Mouse (Mus musculus) myocyte (in vitro differentiated cells): ENCODE results near the gene Cartpt.

Source experiments
- CEBPB ChIP-seq: IDR thresholded peaks from 2 replicates; pipeline ENCODE4 v1.6.1; 2011; ENCODE audit warnings: mild to moderate bottlenecking, moderate library complexity; ENCODE audit not compliant: poor library complexity, insufficient read depth, severe bottlenecking
- MAX ChIP-seq: IDR thresholded peaks from one replicate; pipeline ENCODE4 v1.6.1; 2011; ENCODE audit warnings: low read depth, mild to moderate bottlenecking, control low read depth
- MYOD1 ChIP-seq, 3 experiments: IDR thresholded peaks; one replicate each; pipeline ENCODE4 v1.6.1; 2011; ENCODE audit warnings: control low read depth in 2 of 3, low read depth in 2 of 3, mild to moderate bottlenecking in 2 of 3, moderate library complexity in 1 of 3; ENCODE audit not compliant: insufficient read length in 2 of 3, control insufficient read depth in 1 of 3
- MYOG ChIP-seq, 3 experiments: IDR thresholded peaks; one replicate each; pipeline ENCODE4 v1.6.1; 2011; ENCODE audit warnings: control low read depth in 2 of 3, low read depth in 2 of 3, mild to moderate bottlenecking in 2 of 3; ENCODE audit not compliant: insufficient read length in 2 of 3, control insufficient read depth in 1 of 3, insufficient read depth in 1 of 3
- POLR2A ChIP-seq: IDR thresholded peaks from one replicate; pipeline ENCODE4 v1.6.1; 2011; ENCODE audit warnings: low read depth, mild to moderate bottlenecking, control low read depth, moderate library complexity; ENCODE audit not compliant: insufficient read length
- POLR2AphosphoS2 ChIP-seq: IDR thresholded peaks from one replicate; pipeline ENCODE4 v1.6.1; 2011; ENCODE audit warnings: low read depth, control low read depth; ENCODE audit not compliant: insufficient read length
- REST ChIP-seq: IDR thresholded peaks from one replicate; pipeline ENCODE4 v1.6.1; 2011; ENCODE audit warnings: mild to moderate bottlenecking, control low read depth, moderate library complexity; ENCODE audit not compliant: insufficient read depth, insufficient read length
- SRF ChIP-seq: IDR thresholded peaks from one replicate; pipeline ENCODE4 v1.6.1; 2011; ENCODE audit warnings: low read depth; ENCODE audit not compliant: control insufficient read depth, insufficient read length
- TCF12 ChIP-seq: IDR thresholded peaks from one replicate; pipeline ENCODE4 v1.6.1; 2011; ENCODE audit warnings: mild to moderate bottlenecking, control low read depth; ENCODE audit not compliant: poor library complexity, insufficient read depth, severe bottlenecking
- TCF3 ChIP-seq: IDR thresholded peaks from one replicate; pipeline ENCODE4 v1.6.1; 2011; ENCODE audit warnings: low read depth, control low read depth; ENCODE audit not compliant: insufficient read length
- USF1 ChIP-seq: IDR thresholded peaks from one replicate; pipeline ENCODE4 v1.6.1; 2011; ENCODE audit warnings: low read depth, mild to moderate bottlenecking, control low read depth, moderate library complexity

- TF ChIP-seq USF1: no peak
- no peak for TF ChIP-seq REST
- no peak for TF ChIP-seq POLR2AphosphoS2
- no peak for TF ChIP-seq POLR2A
- no peak for TF ChIP-seq TCF12
- no peak for TF ChIP-seq SRF
- no peak for TF ChIP-seq CEBPB
- no peak for TF ChIP-seq MYOG (IDR thresholded peaks at IDR 0.05; ENCODE audit: control insufficient read depth in 1 of 3, insufficient read depth in 1 of 3, insufficient read length in 2 of 3, low read depth in 2 of 3)
- no peak for TF ChIP-seq TCF3
- no peak for TF ChIP-seq MAX
- TF ChIP-seq MYOD1 (IDR thresholded peaks at IDR 0.05; ENCODE audit: control insufficient read depth in 1 of 3, insufficient read length in 2 of 3, low read depth in 2 of 3): no peak
Measured at GRCm38 (mm10) chr13:99926249-99926648, 25.4 kb upstream of the Cartpt start.
